Mouse (Mus musculus) splenic B cell, adult 2 months (primary cell): ENCODE data around the gene Ncbp2.

Source experiments
- DNase-seq: peaks from one replicate; pipeline ENCODE4 v3.0.0-alpha.2; 2011; ENCODE audit warnings: low read depth, low spot score
- H3K27me3 ChIP-seq: 2 replicates; pipeline ENCODE4 v1.6.1; 2012; ENCODE audit warnings: mild to moderate bottlenecking, low read length, moderate library complexity, mixed read lengths; ENCODE audit not compliant: control insufficient read depth, poor library complexity, insufficient read depth, severe bottlenecking
- H3K36me3 ChIP-seq: 2 replicates; pipeline ENCODE4 v1.6.1; 2012; ENCODE audit warnings: mild to moderate bottlenecking, low read length, moderate library complexity, mixed read lengths; ENCODE audit not compliant: control insufficient read depth, poor library complexity, insufficient read depth, severe bottlenecking

Ncbp2 gene

DNA sequence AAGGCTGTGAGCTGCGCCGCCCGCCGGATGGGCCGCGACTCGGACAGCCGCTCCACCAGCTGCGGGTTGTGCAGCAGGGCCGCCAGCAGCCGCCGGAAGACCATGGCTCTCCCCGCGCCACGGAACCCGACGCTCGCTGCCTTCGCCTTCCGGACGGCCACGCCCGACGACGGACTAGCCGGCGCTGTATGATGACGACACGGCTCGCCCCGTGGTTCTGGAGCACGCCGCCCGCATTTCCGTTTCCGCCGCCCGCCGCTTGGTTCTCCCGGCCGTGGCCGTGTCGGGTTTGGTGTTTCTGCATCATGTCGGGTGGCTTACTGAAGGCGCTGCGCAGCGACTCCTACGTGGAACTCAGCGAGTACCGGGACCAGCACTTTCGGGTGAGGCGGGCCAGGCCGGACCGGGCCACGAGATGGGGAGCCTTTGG lies at the start of gene Ncbp2, which contains the start of gene 0610012G03Rik:
Ncbp2 (plus strand) TSS at position 169 of the 430 bp plus-strand sequence.
0610012G03Rik (minus strand) TSS at position 150 of the 430 bp plus-strand sequence.
- Histone ChIP-seq H3K27me3 (no peaks in the 10 kb centered on the region), H3K36me3 (0 out of 2 replicates have a peak, but pooled peaks cover 2% of the 10 kb centered on the region)
- DNase-seq = peak; percentile 95

GRCm38 (mm10) chr16:31898546-31899326 lies 49.6 kb upstream of the Ncbp2 start:
- no peak for DNase-seq

GRCm38 (mm10) chr16:31901886-31902285 lies 46.4 kb upstream of the Ncbp2 start:
- no peak for DNase-seq
- H3K27me3 ChIP-seq = no peaks in the 10 kb centered on the region
- H3K36me3 ChIP-seq = no peaks in the 10 kb centered on the region

More at GRCm38 (mm10) chr16:31898546-31899326, 49.6 kb upstream of the Ncbp2 start:
- Histone ChIP-seq H3K27me3 (no peaks in the 10 kb centered on the region), H3K36me3 (no peaks in the 10 kb centered on the region)

DNA sequence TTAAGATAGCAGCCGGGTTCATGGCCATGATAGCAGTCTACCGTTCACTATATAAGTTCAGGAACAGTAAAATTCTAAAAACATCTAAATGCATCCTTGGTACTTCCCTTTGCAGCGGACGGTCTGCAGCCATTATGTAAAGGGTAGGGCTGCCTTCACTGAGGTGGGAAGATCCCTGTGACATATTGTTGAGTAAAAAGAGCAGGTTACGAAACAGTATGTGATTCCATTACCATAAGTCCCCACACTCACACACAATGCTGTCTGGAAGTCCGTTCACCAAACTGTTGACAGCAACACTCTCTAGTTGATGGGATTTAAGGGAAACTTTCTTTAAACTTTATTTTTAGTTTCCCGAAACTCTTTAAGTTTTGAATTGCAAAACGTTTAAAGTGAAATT lies 45.1 kb upstream of the Ncbp2 start:
- Histone ChIP-seq H3K27me3 (no peaks in the 10 kb centered on the region), H3K36me3 (no peaks in the 10 kb centered on the region)
- DNase-seq = no peak

DNA sequence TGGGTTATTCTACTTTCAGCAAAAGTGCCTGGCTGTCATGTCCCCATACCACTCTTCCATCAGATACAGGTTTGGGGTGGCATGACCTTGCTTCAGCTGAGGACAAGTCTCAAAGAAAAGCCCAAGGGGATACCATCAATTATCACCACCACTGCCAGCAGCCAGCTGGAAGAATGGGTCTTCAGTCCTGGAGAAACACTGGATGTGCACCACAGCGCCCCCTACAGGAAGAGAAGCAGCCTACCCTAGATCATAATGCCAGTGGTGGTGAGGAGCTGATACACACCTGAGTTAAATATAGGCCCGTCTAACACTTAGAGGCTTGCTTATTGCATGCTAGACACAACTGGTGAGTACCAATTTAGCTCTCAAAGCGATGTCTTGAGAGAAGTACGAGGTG lies 43.0 kb upstream of the Ncbp2 start:
- DNase-seq = peak; percentile 21
- Histone ChIP-seq H3K36me3 (no peaks in the 10 kb centered on the region), H3K27me3 (no peaks in the 10 kb centered on the region)

DNA sequence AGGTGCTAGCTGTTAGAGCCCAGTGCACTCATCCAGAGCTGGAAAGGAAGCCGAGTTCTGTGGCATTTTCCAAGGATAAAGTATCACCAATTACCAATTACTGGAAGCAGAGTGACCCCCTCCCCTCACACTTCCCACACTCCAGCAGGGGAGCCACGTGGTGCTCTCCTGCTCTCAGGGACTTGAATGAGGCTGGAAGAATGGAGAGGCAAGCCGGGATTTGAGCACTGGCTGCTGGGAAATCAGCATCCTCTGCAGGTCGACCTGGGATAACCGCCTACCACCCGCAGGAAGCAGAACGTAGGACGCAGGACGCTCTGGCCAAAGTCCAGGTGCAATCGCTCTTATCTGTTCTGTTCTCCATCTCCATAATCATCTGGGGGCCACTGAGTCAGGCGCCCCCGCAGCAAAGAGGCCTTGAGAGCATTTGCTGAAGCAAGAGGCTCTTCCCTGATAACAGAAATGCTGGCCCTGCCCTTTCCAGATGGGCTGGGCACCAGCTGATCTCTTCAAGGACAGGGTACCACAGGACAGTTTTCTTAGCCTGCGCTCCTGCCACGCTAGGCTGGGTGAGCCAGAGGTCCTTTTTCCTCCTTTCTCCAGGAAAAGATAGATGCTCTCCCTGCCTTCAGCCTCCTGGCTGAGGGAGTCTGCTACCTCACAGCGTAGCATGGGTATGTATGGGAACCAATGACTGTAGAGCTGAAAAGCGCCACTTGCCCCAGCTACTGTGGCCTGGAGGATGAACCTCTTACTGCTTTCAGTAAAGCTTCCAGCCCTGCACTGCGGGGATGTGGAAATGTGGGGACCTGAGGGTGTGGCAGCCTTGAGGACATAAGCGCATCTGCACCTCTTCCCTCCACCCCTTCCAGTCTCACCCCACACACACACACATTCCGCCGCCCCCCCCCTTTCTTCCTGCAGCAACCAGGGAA lies 42.2 kb upstream of the Ncbp2 start:
- no peaks in the 10 kb centered on the region for H3K27me3 ChIP-seq
- H3K36me3 ChIP-seq = no peaks in the 10 kb centered on the region
- DNase-seq = no peak

- H3K36me3 ChIP-seq = no peaks in the 10 kb centered on the region
- H3K27me3 ChIP-seq = no peaks in the 10 kb centered on the region
- no peak for DNase-seq
Measured at GRCm38 (mm10) chr16:31906896-31907295, 41.4 kb upstream of the Ncbp2 start.

DNA sequence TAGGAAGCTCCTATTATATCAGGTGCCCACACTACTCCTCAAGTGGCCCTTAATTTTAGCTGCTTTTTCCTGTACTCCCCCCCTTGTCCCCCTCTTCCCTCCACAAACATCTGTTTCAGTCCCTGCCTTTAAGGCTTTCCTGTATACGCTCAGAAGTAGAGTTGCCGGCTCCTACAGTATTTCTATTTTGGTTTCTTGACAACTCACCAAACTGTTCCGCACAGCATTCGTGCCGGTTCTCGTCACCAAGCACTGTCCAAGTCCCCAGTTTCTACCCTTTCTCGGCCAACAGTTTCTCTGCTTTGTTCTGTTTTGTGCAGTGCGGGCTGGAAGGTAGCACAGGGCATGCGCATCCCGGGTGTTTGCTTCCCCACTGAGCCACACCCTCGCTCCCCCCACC lies 39.4 kb upstream of the Ncbp2 start:
- H3K27me3 ChIP-seq = no peaks in the 10 kb centered on the region

GRCm38 (mm10) chr16:31910281-31910847 lies 37.9 kb upstream of the Ncbp2 start:
- H3K27me3 ChIP-seq = no peaks in the 10 kb centered on the region
- DNase-seq = no peak
- H3K36me3 ChIP-seq = no peaks in the 10 kb centered on the region

More for the DNA sequence above, 39.4 kb upstream of the Ncbp2 start:
- no peak for DNase-seq
- H3K36me3 ChIP-seq = no peaks in the 10 kb centered on the region

DNA sequence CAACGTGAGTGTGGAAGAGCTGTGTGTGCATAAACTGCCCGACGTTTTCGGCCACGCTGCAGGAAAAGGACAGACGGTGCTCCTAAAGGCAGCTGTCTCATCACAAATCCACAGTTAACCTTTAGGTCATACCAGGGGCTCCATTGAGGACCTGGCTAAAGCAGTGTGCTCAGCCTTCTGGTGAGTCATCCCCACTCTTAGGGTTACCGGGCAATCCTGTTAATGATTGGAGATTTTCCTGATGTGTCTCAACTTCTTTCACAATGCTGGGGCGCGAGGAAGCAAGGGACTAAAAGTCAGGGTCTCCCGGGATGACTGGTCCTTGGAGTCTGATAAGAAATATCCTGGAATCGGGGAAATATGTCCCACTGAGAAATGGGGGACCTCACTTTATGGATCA lies 30.5 kb upstream of the Ncbp2 start:
- no peaks in the 10 kb centered on the region for H3K36me3 ChIP-seq
- no peak for DNase-seq
- H3K27me3 ChIP-seq = no peaks in the 10 kb centered on the region

GRCm38 (mm10) chr16:31918248-31918724 lies 30.0 kb upstream of the Ncbp2 start:
- Histone ChIP-seq H3K36me3 (no peaks in the 10 kb centered on the region), H3K27me3 (no peaks in the 10 kb centered on the region)
- DNase-seq = peak; percentile 81

GRCm38 (mm10) chr16:31924368-31924767 lies 23.9 kb upstream of the Ncbp2 start:
- Histone ChIP-seq H3K36me3 (no peaks in the 10 kb centered on the region), H3K27me3 (no peaks in the 10 kb centered on the region)
- DNase-seq = no peak

- Histone ChIP-seq H3K27me3 (no peaks in the 10 kb centered on the region), H3K36me3 (no peaks in the 10 kb centered on the region)
- DNase-seq = no peak
Measured at GRCm38 (mm10) chr16:31926091-31926490, 22.2 kb upstream of the Ncbp2 start.

- peak; percentile 39 for DNase-seq
- H3K36me3 ChIP-seq = no peaks in the 10 kb centered on the region
- no peaks in the 10 kb centered on the region for H3K27me3 ChIP-seq
Measured at GRCm38 (mm10) chr16:31926547-31927182, 21.6 kb upstream of the Ncbp2 start.
